ENCODE assay signal across 8 mouse cellular contexts in the genomic region with DNA sequence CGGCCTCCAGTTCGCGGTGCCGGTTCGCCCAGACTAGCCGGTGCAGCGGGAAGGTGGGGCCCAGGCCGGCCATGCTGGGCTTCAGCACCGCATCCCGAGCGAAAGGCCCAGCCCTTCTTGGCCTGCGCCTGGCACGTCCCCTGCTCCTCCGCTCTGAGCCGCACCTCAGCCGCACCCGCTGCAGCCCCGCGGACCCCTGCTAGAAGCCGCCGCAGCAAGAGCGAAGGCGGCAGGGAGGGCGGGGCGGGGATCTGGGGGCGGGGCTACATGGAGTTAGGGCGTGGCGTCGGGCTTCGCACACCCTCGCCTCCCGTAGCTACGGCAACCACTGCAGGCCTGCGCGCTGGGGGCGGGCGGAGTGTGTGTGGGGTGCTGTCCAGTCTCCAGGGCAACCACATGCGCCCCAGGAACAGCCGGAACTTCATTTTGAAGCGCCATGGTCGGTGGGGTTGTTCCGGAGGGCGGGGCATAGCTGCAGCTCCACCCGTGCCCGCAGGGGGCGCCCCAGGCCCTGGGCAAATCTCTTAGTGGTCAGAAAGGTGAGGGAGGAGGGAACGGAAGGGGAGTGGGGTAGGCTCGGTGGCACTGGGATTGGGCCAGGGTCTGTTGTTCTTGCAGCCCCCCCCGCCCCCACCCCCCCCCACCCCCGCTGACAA. TPM values are rescaled to one million over a fixed set of nuclear protein-coding genes. Genes with fewer than 3 reads are reported as not detected.
A peak's percentile ranks its signal among the peaks of the same experiment; 100 is the strongest.
DNase-seq lines count a peak whose midpoint lies in the region; ATAC-seq and TF ChIP-seq lines count a peak whose summit lies in the region.

A gene (minus strand): TSS at position 240 of the 656 bp plus-strand sequence.

- H3K36me3 ChIP-seq in C2C12 (ENCODE audit: control insufficient read depth, insufficient read depth), result peaks cover 9% of the 10 kb centered on the region
- H3K36me3 ChIP-seq in kidney, embryonic 14.5 days (ENCODE audit: control insufficient read depth, insufficient read depth, low read length), result peaks cover 28% of the 10 kb centered on the region
- H3K36me3 ChIP-seq in limb, embryonic 14.5 days (ENCODE audit: control insufficient read depth, insufficient read depth, low read length), result peaks cover 32% of the 10 kb centered on the region
- peaks cover 29% of the 10 kb centered on the region for H3K36me3 ChIP-seq in midbrain, embryonic 16.5 days (ENCODE audit: control insufficient read depth, insufficient read depth, low read length)

- no peaks in the 10 kb centered on the region for H3K79me2 ChIP-seq in C2C12 (ENCODE audit: control insufficient read depth, insufficient read depth)

- TF ChIP-seq POLR2A in embryonic fibroblast, embryonic 13.5 days (IDR thresholded peaks at IDR 0.05; ENCODE audit: low read depth, low read length), result peak; percentile 63
- 0 out of 2 replicates have a peak, but pooled peaks have one; percentile 38 for TF ChIP-seq POLR2A in limb, embryonic 14.5 days (IDR thresholded peaks at IDR 0.05; ENCODE audit: borderline replicate concordance, extremely low read depth, insufficient read depth, insufficient read length)

- peak within 1 kb of the TSS; percentile 77 for H3K4me2 ChIP-seq in kidney, embryonic 14.5 days (replicated peaks; ENCODE audit: low read depth, low read length)
- peak within 1 kb of the TSS; percentile 78 for H3K4me2 ChIP-seq in limb, embryonic 14.5 days (replicated peaks; ENCODE audit: low read depth, low read length, severe bottlenecking)
- H3K4me2 ChIP-seq in midbrain, embryonic 16.5 days (ENCODE audit: low read length), result peak within 1 kb of the TSS; percentile 64

- peak within 1 kb of the TSS; percentile 70 for H3K9ac ChIP-seq in kidney, embryonic 14.5 days (ENCODE audit: low read depth, low read length)
- H3K9ac ChIP-seq in limb, embryonic 14.5 days (ENCODE audit: low read depth, low read length, severe bottlenecking), result peak within 1 kb of the TSS; percentile 75
- peak within 1 kb of the TSS; percentile 86 for H3K9ac ChIP-seq in midbrain, embryonic 16.5 days (ENCODE audit: low read depth, low read length)

- no peaks in the 10 kb centered on the region for H3K9me3 ChIP-seq in kidney, embryonic 14.5 days (ENCODE audit: control insufficient read depth, low read length)
- H3K9me3 ChIP-seq in limb, embryonic 14.5 days (ENCODE audit: control insufficient read depth, low read length), result 0 out of 2 replicates have a peak, but pooled peaks cover 2% of the 10 kb centered on the region
- no peaks in the 10 kb centered on the region for H3K9me3 ChIP-seq in midbrain, embryonic 16.5 days (replicated peaks; ENCODE audit: control insufficient read depth, low read length, poor library complexity, severe bottlenecking)

- no peaks in the 10 kb centered on the region for H3K4me1 ChIP-seq in embryonic fibroblast, embryonic 13.5 days (ENCODE audit: control insufficient read depth, insufficient read depth, low read length)
- H3K4me1 ChIP-seq in kidney, embryonic 14.5 days (ENCODE audit: control insufficient read depth, insufficient read depth, low read length), result 0 out of 2 replicates have a peak, but pooled peaks cover 4% of the 10 kb centered on the region
- peaks cover 8% of the 10 kb centered on the region; the same call in 1 of the 2 replicates for H3K4me1 ChIP-seq in limb, embryonic 14.5 days (ENCODE audit: control insufficient read depth, insufficient read depth, low read length)
- peaks cover 11% of the 10 kb centered on the region for H3K4me1 ChIP-seq in midbrain, embryonic 16.5 days (ENCODE audit: control insufficient read depth, insufficient read depth, low read length)

- peak; percentile 74 for TF ChIP-seq CTCF in C2C12 (IDR thresholded peaks at IDR 0.05; ENCODE audit: control insufficient read depth, insufficient read depth, insufficient read length)
- TF ChIP-seq CTCF in embryonic fibroblast, embryonic 13.5 days (IDR thresholded peaks at IDR 0.05; ENCODE audit: borderline replicate concordance, insufficient read depth, low read length), result 0 out of 2 replicates have a peak, but pooled peaks have one; percentile 34

- WGBS in kidney, embryonic 14.5 days, result under 1% methylated on average over 50 of the region's 50 CpGs
- under 1% methylated on average over 48 of the region's 50 CpGs for WGBS in limb, embryonic 14.5 days
- under 1% methylated on average over 47 of the region's 50 CpGs for WGBS in midbrain, embryonic 16.5 days

- H3K79me3 ChIP-seq in C2C12 (ENCODE audit: low read depth), result no peaks in the 10 kb centered on the region

- H3K4me3 ChIP-seq in C2C12 (ENCODE audit: insufficient read depth, poor library complexity, severe bottlenecking), result peak within 1 kb of the TSS; percentile 14
- peak within 1 kb of the TSS; percentile 43 for H3K4me3 ChIP-seq in embryonic fibroblast, embryonic 13.5 days (ENCODE audit: insufficient read depth, low read length)
- H3K4me3 ChIP-seq in kidney, embryonic 14.5 days (ENCODE audit: low read length), result peak within 1 kb of the TSS; percentile 65
- H3K4me3 ChIP-seq in limb, embryonic 14.5 days (replicated peaks; ENCODE audit: low read length), result peak within 1 kb of the TSS; percentile 63
- peak within 1 kb of the TSS; percentile 66 for H3K4me3 ChIP-seq in midbrain, embryonic 16.5 days (ENCODE audit: low read depth, low read length)

- peak within 1 kb of the TSS; percentile 31 for H3ac ChIP-seq in C2C12 (ENCODE audit: control insufficient read depth, insufficient read length, low read depth)

- H3K27ac ChIP-seq in embryonic fibroblast, embryonic 13.5 days (ENCODE audit: insufficient read depth, low read length), result no peak within 1 kb of the TSS
- H3K27ac ChIP-seq in kidney, embryonic 14.5 days (ENCODE audit: low read depth, low read length), result no peak within 1 kb of the TSS
- H3K27ac ChIP-seq in limb, embryonic 14.5 days (replicated peaks; ENCODE audit: low read depth, low read length), result 0 out of 2 replicates have a peak within 1 kb of the TSS, but pooled peaks have one; percentile 20
- peak within 1 kb of the TSS; percentile 82 for H3K27ac ChIP-seq in midbrain, embryonic 16.5 days (ENCODE audit: low read length)

- peak; percentile 95 for ATAC-seq in kidney, embryonic 14.5 days (ENCODE audit: low FRiP score, low TSS enrichment)
- peak; percentile 93 for ATAC-seq in limb, embryonic 14.5 days (ENCODE audit: low FRiP score, low read depth)
- peak; percentile 94 for ATAC-seq in midbrain, embryonic 16.5 days

- DNase-seq in brain, adult 2 months (ENCODE audit: low read depth, low spot score), result peak; percentile 95
- peak; percentile 86 to 87 for DNase-seq in heart, adult 9 months (ENCODE audit: low spot score in 2 of 2)
- peak; percentile 84 for DNase-seq in limb, embryonic 14.5 days (ENCODE audit: low spot score)
- peak; percentile 83 to 90 for DNase-seq in spleen, postnatal 10 days (ENCODE audit: low spot score in 2 of 2)

- H3K27me3 ChIP-seq in C2C12 (ENCODE audit: control insufficient read depth, insufficient read depth, insufficient read length), result no peaks in the 10 kb centered on the region
- H3K27me3 ChIP-seq in kidney, embryonic 14.5 days (ENCODE audit: control insufficient read depth, insufficient read depth, low read length), result no peaks in the 10 kb centered on the region
- no peaks in the 10 kb centered on the region for H3K27me3 ChIP-seq in limb, embryonic 14.5 days (ENCODE audit: control insufficient read depth, insufficient read depth, low read length)
- H3K27me3 ChIP-seq in midbrain, embryonic 16.5 days (ENCODE audit: control insufficient read depth, insufficient read depth, low read depth, low read length), result no peaks in the 10 kb centered on the region

TF ChIP-seq in C2C12, 6 proteins besides CTCF, POLR2A, EP300 and RAD21:
- TF ChIP-seq FOSL1 (IDR thresholded peaks at IDR 0.05; ENCODE audit: insufficient read depth, low read length, poor library complexity, severe bottlenecking) (no peak), MAX (IDR thresholded peaks at IDR 0.05) (no peak), USF1 (IDR thresholded peaks at IDR 0.05; ENCODE audit: low read depth) (no peak), CEBPB (IDR thresholded peaks at IDR 0.05; ENCODE audit: low read depth) (no peak), MYOD1 (IDR thresholded peaks at IDR 0.05; ENCODE audit: control insufficient read depth, insufficient read length, low read depth) (no peak), MYOG (IDR thresholded peaks at IDR 0.05; ENCODE audit: control insufficient read depth, extremely low read depth, insufficient read length) (no peak)

RNA-seq across cellular contexts. Expression of the gene that starts here (rescaled TPM):
- 2.2 TPM for polyA plus RNA-seq in C2C12 (2012; fragmentation: generic; extraction: Trizol)
- polyA plus RNA-seq in embryonic fibroblast, embryonic 13.5 days (2011; ENCODE audit: insufficient read length, low read depth, missing spikeins), result 5.7 and 7.3 TPM in 2 replicates
- polyA plus RNA-seq in kidney, embryonic 14.5 days (2014; fragmentation: Nextera tagmentation; extraction: Ambion mirVana), result 5.2 and 8.3 TPM in 2 replicates
- 25.2 and 33.2 TPM in 2 replicates for polyA plus RNA-seq in limb, embryonic 14.5 days (2012; rRNA removed)
- polyA plus RNA-seq in limb, embryonic 14.5 days (2014; fragmentation: Nextera tagmentation; extraction: Ambion mirVana), result 10.2 and 11.5 TPM in 2 replicates
- polyA plus RNA-seq in midbrain, embryonic 16.5 days (2015; fragmentation: Nextera tagmentation; extraction: Ambion mirVana), result 55.6 and 65.7 TPM in 2 replicates

Comparison
In these comparisons a context has a peak if more than half of its experiments do, and no peak if none do; other contexts are left out.
1. H3K4me3 ChIP-seq: peak in every context shown above with its lines; median percentile 66 in midbrain, embryonic 16.5 days; 65 in kidney, embryonic 14.5 days; 63 in limb, embryonic 14.5 days; 43 in embryonic fibroblast, embryonic 13.5 days; 14 in C2C12.
2. H3K27ac ChIP-seq: peak in limb, embryonic 14.5 days (single experiment) and midbrain, embryonic 16.5 days (single experiment); none in embryonic fibroblast, embryonic 13.5 days (single experiment) and kidney, embryonic 14.5 days (single experiment).
3. Peak in every context shown above with its lines, with median percentiles within 50 percentile points of each other: DNase-seq, ATAC-seq, H3K4me2 ChIP-seq and H3K9ac ChIP-seq.